10 mouse cellular contexts compared by ENCODE assay signal in the genomic region with DNA sequence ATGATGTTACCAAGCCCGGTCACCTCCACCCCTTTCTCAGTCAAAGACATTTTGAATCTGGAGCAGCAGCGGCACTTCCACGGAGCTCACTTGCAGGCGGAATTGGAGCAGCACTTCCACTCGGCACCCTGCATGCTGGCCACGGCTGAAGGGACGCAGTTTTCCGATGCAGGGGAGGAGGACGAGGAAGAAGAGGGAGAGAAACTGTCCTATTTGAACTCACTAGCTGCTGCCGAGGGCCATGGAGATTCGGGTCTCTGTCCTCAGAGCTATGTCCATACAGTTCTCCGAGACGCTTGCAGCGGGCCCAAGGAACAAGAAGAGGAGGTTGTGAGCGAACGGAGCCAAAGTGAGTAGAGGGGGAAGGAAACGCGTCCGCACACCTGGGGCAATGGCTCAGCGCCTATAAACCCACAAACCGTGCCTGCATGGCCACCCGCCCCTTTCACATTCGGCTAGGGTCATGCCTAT. TPM values are rescaled to one million over a fixed set of nuclear protein-coding genes. Genes with fewer than 3 reads are reported as not detected.
DNase-seq lines count a peak whose midpoint lies in the region; ATAC-seq lines count a peak whose summit lies in the region.
"Had no signal": no experiment of that assay in that cellular context is flagged by ENCODE, and none has a peak within 500 bp of the region (broad histone marks: within the 10 kb centered on the region; RNA-seq: fewer than 3 reads in every experiment).

No protein-coding gene starts in this region.

- no peak for ATAC-seq in heart, embryonic 12.5 days (ENCODE audit: insufficient number of reproducible peaks, low FRiP score)
- no peak for ATAC-seq in embryonic facial prominence, embryonic 11.5 days (replicated peaks; ENCODE audit: insufficient number of reproducible peaks, low FRiP score, low TSS enrichment, low read depth)
- ATAC-seq in hindbrain, embryonic 13.5 days (ENCODE audit: low FRiP score), result no peak
- no peak for ATAC-seq in midbrain, embryonic 13.5 days

- H3K27me3 ChIP-seq in heart, embryonic 12.5 days (replicated peaks), result peaks cover 84% of the 10 kb centered on the region
- H3K27me3 ChIP-seq in embryonic facial prominence, embryonic 11.5 days (ENCODE audit: control insufficient read depth, insufficient read depth, low read length), result peaks cover 73% of the 10 kb centered on the region
- H3K27me3 ChIP-seq in hindbrain, embryonic 13.5 days, result peaks cover 96% of the 10 kb centered on the region
- peaks cover 93% of the 10 kb centered on the region for H3K27me3 ChIP-seq in midbrain, embryonic 13.5 days

- H3K9ac ChIP-seq in heart, embryonic 12.5 days, result no peak overlapping the region
- no peak overlapping the region; the same call in 1 of the 2 replicates for H3K9ac ChIP-seq in embryonic facial prominence, embryonic 11.5 days (replicated peaks; ENCODE audit: low read length)
- no peak overlapping the region for H3K9ac ChIP-seq in hindbrain, embryonic 13.5 days
- H3K9ac ChIP-seq in midbrain, embryonic 13.5 days (replicated peaks), result no peak overlapping the region

- H3K9me3 ChIP-seq in heart, embryonic 12.5 days (replicated peaks), result no peaks in the 10 kb centered on the region
- H3K9me3 ChIP-seq in embryonic facial prominence, embryonic 11.5 days (replicated peaks; ENCODE audit: control insufficient read depth, low read length), result no peaks in the 10 kb centered on the region
- H3K9me3 ChIP-seq in hindbrain, embryonic 13.5 days, result no peaks in the 10 kb centered on the region
- no peaks in the 10 kb centered on the region for H3K9me3 ChIP-seq in midbrain, embryonic 13.5 days

- peak overlapping the region; percentile 39 for H3K4me2 ChIP-seq in heart, embryonic 12.5 days
- H3K4me2 ChIP-seq in embryonic facial prominence, embryonic 11.5 days (ENCODE audit: low read depth, low read length), result peak overlapping the region; percentile 5; the same call in 1 of the 2 replicates
- H3K4me2 ChIP-seq in hindbrain, embryonic 13.5 days, result peak overlapping the region; percentile 15; the same call in 1 of the 2 replicates
- peak overlapping the region; percentile 57 for H3K4me2 ChIP-seq in midbrain, embryonic 13.5 days (replicated peaks)

- no peaks in the 10 kb centered on the region for H3K36me3 ChIP-seq in heart, embryonic 12.5 days
- H3K36me3 ChIP-seq in embryonic facial prominence, embryonic 11.5 days (replicated peaks; ENCODE audit: control insufficient read depth, insufficient read depth, low read depth, low read length), result no peaks in the 10 kb centered on the region
- no peaks in the 10 kb centered on the region for H3K36me3 ChIP-seq in hindbrain, embryonic 13.5 days
- H3K36me3 ChIP-seq in midbrain, embryonic 13.5 days, result no peaks in the 10 kb centered on the region

- no peak overlapping the region for H3K27ac ChIP-seq in heart, embryonic 12.5 days (ENCODE audit: poor library complexity, severe bottlenecking)
- H3K27ac ChIP-seq in embryonic facial prominence, embryonic 11.5 days (replicated peaks; ENCODE audit: low read depth, low read length), result no peak overlapping the region
- H3K27ac ChIP-seq in hindbrain, embryonic 13.5 days, result no peak overlapping the region
- H3K27ac ChIP-seq in midbrain, embryonic 13.5 days, result no peak overlapping the region

- peak overlapping the region; percentile 15 for H3K4me3 ChIP-seq in heart, embryonic 12.5 days
- peak overlapping the region; percentile 18 for H3K4me3 ChIP-seq in embryonic facial prominence, embryonic 11.5 days (ENCODE audit: low read depth, low read length)
- 0 out of 2 replicates have a peak overlapping the region, but pooled peaks have one; percentile 15 for H3K4me3 ChIP-seq in hindbrain, embryonic 13.5 days
- peak overlapping the region; percentile 34 for H3K4me3 ChIP-seq in midbrain, embryonic 13.5 days (replicated peaks)
- H3K4me3 ChIP-seq: erythroblast, embryonic 14.5 days had no signal

- WGBS in heart, embryonic 12.5 days, result under 1% methylated on average over 23 of the region's 23 CpGs
- WGBS in embryonic facial prominence, embryonic 11.5 days, result 1% methylated on average over 23 of the region's 23 CpGs
- WGBS in hindbrain, embryonic 13.5 days, result under 1% methylated on average over 23 of the region's 23 CpGs
- under 1% methylated on average over 23 of the region's 23 CpGs for WGBS in midbrain, embryonic 13.5 days

- H3K4me1 ChIP-seq in heart, embryonic 12.5 days (replicated peaks), result peaks cover 42% of the 10 kb centered on the region
- peaks cover 2% of the 10 kb centered on the region; the same call in 1 of the 2 replicates for H3K4me1 ChIP-seq in embryonic facial prominence, embryonic 11.5 days (ENCODE audit: control insufficient read depth, insufficient read depth, low read length)
- peaks cover 38% of the 10 kb centered on the region for H3K4me1 ChIP-seq in hindbrain, embryonic 13.5 days (replicated peaks)
- H3K4me1 ChIP-seq in midbrain, embryonic 13.5 days (replicated peaks), result peaks cover 53% of the 10 kb centered on the region

- DNase-seq in heart, adult 9 months (ENCODE audit: low spot score in 2 of 2), result no peak
- DNase-seq in embryonic facial prominence, embryonic 11.5 days (ENCODE audit: low spot score), result no peak
- DNase-seq in thymus, postnatal 25 days, result no peak
- no peak for DNase-seq in right cerebral cortex, postnatal 14 days
- DNase-seq in embryo, embryonic 11 days, result no peak
- DNase-seq: layer of hippocampus, adult 9-11 months had no signal

RNA-seq across cellular contexts. Expression of gene Nkx2-3, which starts 0.4 kb away (rescaled TPM):
- not detected in 2 replicates for polyA plus RNA-seq in heart, embryonic 12.5 days (2016; fragmentation: Nextera tagmentation; extraction: Ambion mirVana)
- polyA plus RNA-seq in embryonic facial prominence, embryonic 11.5 days (2014; fragmentation: Nextera tagmentation; extraction: Ambion mirVana), result 2.0 and 2.7 TPM in 2 replicates
- 0.18 TPM in 1 of 2 replicates, not detected in the other for polyA plus RNA-seq in hindbrain, embryonic 13.5 days (2015; fragmentation: Nextera tagmentation; extraction: Ambion mirVana)
- polyA plus RNA-seq in midbrain, embryonic 13.5 days (2015; fragmentation: Nextera tagmentation; extraction: Ambion mirVana), result 0.85 and 1.0 TPM in 2 replicates
- polyA plus RNA-seq: erythroblast, embryonic 14.5 days had no signal

Comparison
In these comparisons a context has a peak if more than half of its experiments do, and no peak if none do; other contexts are left out.
1. H3K4me2 ChIP-seq: peak in every context shown above with its lines; median percentile 57 in midbrain, embryonic 13.5 days; 39 in heart, embryonic 12.5 days; 15 in hindbrain, embryonic 13.5 days; 5 in embryonic facial prominence, embryonic 11.5 days.